In genomic region chr16:35541661-35542420, GRCm38 (mm10) we compare ENCODE assay signal across 8 mouse cellular contexts. TPM values are rescaled to one million over a fixed set of nuclear protein-coding genes. Genes with fewer than 3 reads are reported as not detected.
DNase-seq lines count a peak whose midpoint lies in the region; ATAC-seq and TF ChIP-seq lines count a peak whose summit lies in the region.

No protein-coding gene starts in this region.

- H3K36me3 ChIP-seq in embryonic facial prominence, embryonic 12.5 days = no peaks in the 10 kb centered on the region
- H3K36me3 ChIP-seq in hindbrain, embryonic 16.5 days (ENCODE audit: control insufficient read depth, insufficient read depth, low read length) = no peaks in the 10 kb centered on the region
- H3K36me3 ChIP-seq in liver, postnatal 0 days (replicated peaks; ENCODE audit: insufficient read depth, low read length) = no peaks in the 10 kb centered on the region
- H3K36me3 ChIP-seq in testis, adult 2 months (ENCODE audit: control insufficient read depth, insufficient read depth, low read length) = no peaks in the 10 kb centered on the region

- 0 out of 2 replicates have a peak, but pooled peaks cover 9% of the 10 kb centered on the region for H3K4me1 ChIP-seq in embryonic facial prominence, embryonic 12.5 days
- H3K4me1 ChIP-seq in hindbrain, embryonic 16.5 days (ENCODE audit: control insufficient read depth, insufficient read depth, low read depth, low read length) = peaks cover 13% of the 10 kb centered on the region
- peaks cover 3% of the 10 kb centered on the region; the same call in 1 of the 2 replicates for H3K4me1 ChIP-seq in liver, postnatal 0 days (ENCODE audit: insufficient read depth)
- H3K4me1 ChIP-seq in testis, adult 2 months (ENCODE audit: control insufficient read depth, insufficient read depth, low read length) = peaks cover 9% of the 10 kb centered on the region

- no peaks in the 10 kb centered on the region for H3K9me3 ChIP-seq in embryonic facial prominence, embryonic 12.5 days
- no peaks in the 10 kb centered on the region for H3K9me3 ChIP-seq in hindbrain, embryonic 16.5 days (ENCODE audit: control insufficient read depth, low read length)
- H3K9me3 ChIP-seq in liver, postnatal 0 days (ENCODE audit: low read length) = no peaks in the 10 kb centered on the region

- no peak for TF ChIP-seq EP300 in liver, postnatal 0 days (IDR thresholded peaks at IDR 0.05; ENCODE audit: low read depth)

- peaks cover 61% of the 10 kb centered on the region for H3K27me3 ChIP-seq in embryonic facial prominence, embryonic 12.5 days
- no peaks in the 10 kb centered on the region for H3K27me3 ChIP-seq in hindbrain, embryonic 16.5 days (replicated peaks; ENCODE audit: control insufficient read depth, insufficient read depth, low read length)
- H3K27me3 ChIP-seq in liver, postnatal 0 days (ENCODE audit: insufficient read depth, low read length) = peaks cover 54% of the 10 kb centered on the region
- peaks cover 2% of the 10 kb centered on the region for H3K27me3 ChIP-seq in testis, adult 2 months (ENCODE audit: control insufficient read depth, insufficient read depth, low read length)

- peak overlapping the region; percentile 75 for H3K27ac ChIP-seq in layer of hippocampus, adult 2 months
- H3K27ac ChIP-seq in embryonic facial prominence, embryonic 12.5 days = no peak overlapping the region
- H3K27ac ChIP-seq in hindbrain, embryonic 16.5 days (ENCODE audit: low read depth, low read length) = peak overlapping the region; percentile 76
- H3K27ac ChIP-seq in liver, postnatal 0 days (ENCODE audit: low read depth) = no peak overlapping the region
- H3K27ac ChIP-seq in testis, adult 2 months (ENCODE audit: control insufficient read depth, insufficient read depth, low read depth, low read length) = peak overlapping the region; percentile 76

- under 1% methylated on average over 49 of the region's 54 CpGs for WGBS in embryonic facial prominence, embryonic 12.5 days
- under 1% methylated on average over 52 of the region's 54 CpGs for WGBS in hindbrain, embryonic 16.5 days
- WGBS in liver, postnatal 0 days (ENCODE audit: insufficient replicate concordance) = 3% methylated on average over 43 of the region's 54 CpGs

- peak; percentile 14; the same call in 1 of the 2 replicates for ATAC-seq in embryonic facial prominence, embryonic 12.5 days (ENCODE audit: insufficient number of reproducible peaks, insufficient read depth, low FRiP score, low TSS enrichment)
- ATAC-seq in hindbrain, embryonic 16.5 days = peak; percentile 50
- no peak for ATAC-seq in liver, postnatal 0 days
- no peak for ATAC-seq in megakaryocyte-erythroid progenitor cell, adult 5-6 weeks (replicated peaks; ENCODE audit: low FRiP score, low TSS enrichment, poor library complexity, severe bottlenecking)

- H3K4me2 ChIP-seq in embryonic facial prominence, embryonic 12.5 days (replicated peaks) = peak overlapping the region; percentile 95
- H3K4me2 ChIP-seq in hindbrain, embryonic 16.5 days (ENCODE audit: low read length) = peak overlapping the region; percentile 66
- H3K4me2 ChIP-seq in liver, postnatal 0 days (ENCODE audit: low read depth, low read length) = peak overlapping the region; percentile 70

- TF ChIP-seq CTCF in layer of hippocampus, adult 2 months (conservative IDR thresholded peaks at IDR 0.05) = no peak
- no peak for TF ChIP-seq CTCF in liver, postnatal 0 days (IDR thresholded peaks at IDR 0.05; ENCODE audit: low read depth)
- no peak for TF ChIP-seq CTCF in testis, adult 2 months (IDR thresholded peaks at IDR 0.05; ENCODE audit: control insufficient read depth, insufficient read depth, insufficient replicate concordance, low read depth, low read length)

- no peak for TF ChIP-seq POLR2A in testis, adult 2 months (IDR thresholded peaks at IDR 0.05; ENCODE audit: control insufficient read depth, low read depth, low read length)

- no peak for DNase-seq in layer of hippocampus, adult 2 months (ENCODE audit: low spot score in 2 of 2)
- DNase-seq in layer of hippocampus, adult 9-11 months = no peak
- peak; percentile 46 for DNase-seq in adrenal gland, postnatal 10 days
- DNase-seq in liver, postnatal 0 days = no peak

- peak overlapping the region; percentile 61 for H3K9ac ChIP-seq in embryonic facial prominence, embryonic 12.5 days
- peak overlapping the region; percentile 77 for H3K9ac ChIP-seq in hindbrain, embryonic 16.5 days (ENCODE audit: low read depth, low read length)
- H3K9ac ChIP-seq in liver, postnatal 0 days (replicated peaks) = no peak overlapping the region

- H3K4me3 ChIP-seq in layer of hippocampus, adult 2 months = peak overlapping the region; percentile 69
- H3K4me3 ChIP-seq in embryonic facial prominence, embryonic 12.5 days = peak overlapping the region; percentile 50
- peak overlapping the region; percentile 71 for H3K4me3 ChIP-seq in hindbrain, embryonic 16.5 days (ENCODE audit: low read length)
- H3K4me3 ChIP-seq in liver, postnatal 0 days (ENCODE audit: low read depth, low read length) = peak overlapping the region; percentile 41
- H3K4me3 ChIP-seq in testis, adult 2 months (ENCODE audit: control insufficient read depth, low read depth, low read length) = peak overlapping the region; percentile 75

RNA-seq across cellular contexts. Expression of gene Sema5b, which starts 0.9 kb away (rescaled TPM):
- total RNA-seq in layer of hippocampus, adult 2 months (2021) = 10 to 100 TPM; 18.3 to 19.7 TPM
- 1 to 10 TPM; 5.2 to 6.0 TPM for total RNA-seq in adrenal gland, postnatal 10 days (2021)
- 9.2 and 11.3 TPM in 2 replicates for polyA plus RNA-seq in embryonic facial prominence, embryonic 12.5 days (2016; fragmentation: Nextera tagmentation; extraction: Ambion mirVana)
- polyA plus RNA-seq in hindbrain, embryonic 16.5 days (2015; fragmentation: Nextera tagmentation; extraction: Ambion mirVana) = 15.1 and 18.3 TPM in 2 replicates
- polyA plus RNA-seq in liver, postnatal 0 days (2015; fragmentation: Nextera tagmentation; extraction: Ambion mirVana) = 0.11 TPM in 2 replicates
- polyA plus RNA-seq in testis, adult 2 months (2012; rRNA removed) = 50.7 and 64.3 TPM in 2 replicates
- not detected in 2 replicates for total RNA-seq in megakaryocyte-erythroid progenitor cell, adult 5-6 weeks (2014; fragmentation: Nextera tagmentation)
- not detected in 2 replicates for total RNA-seq in megakaryocyte-erythroid progenitor cell, adult 5-6 weeks (2017)

RNA-seq across cellular contexts. Expression of gene Pdia5, which starts 51.2 kb away (rescaled TPM):
- 1 to 10 TPM; 3.0 to 3.8 TPM for total RNA-seq in layer of hippocampus, adult 2 months (2021)
- total RNA-seq in adrenal gland, postnatal 10 days (2021) = 10 to 100 TPM; 22.6 to 27.0 TPM
- 28.5 and 28.9 TPM in 2 replicates for polyA plus RNA-seq in embryonic facial prominence, embryonic 12.5 days (2016; fragmentation: Nextera tagmentation; extraction: Ambion mirVana)
- polyA plus RNA-seq in hindbrain, embryonic 16.5 days (2015; fragmentation: Nextera tagmentation; extraction: Ambion mirVana) = 12.8 and 15.4 TPM in 2 replicates
- polyA plus RNA-seq in liver, postnatal 0 days (2015; fragmentation: Nextera tagmentation; extraction: Ambion mirVana) = 58.7 and 70.5 TPM in 2 replicates
- 16.5 and 18.9 TPM in 2 replicates for polyA plus RNA-seq in testis, adult 2 months (2012; rRNA removed)
- total RNA-seq in megakaryocyte-erythroid progenitor cell, adult 5-6 weeks (2014; fragmentation: Nextera tagmentation) = 2.5 and 4.7 TPM in 2 replicates
- 2.3 TPM in 1 of 2 replicates, not detected in the other for total RNA-seq in megakaryocyte-erythroid progenitor cell, adult 5-6 weeks (2017)

Comparison
In these comparisons a context has a peak if more than half of its experiments do, and no peak if none do; other contexts are left out.
1. H3K27ac ChIP-seq: peak in layer of hippocampus, adult 2 months (single experiment), hindbrain, embryonic 16.5 days (single experiment) and testis, adult 2 months (single experiment); none in embryonic facial prominence, embryonic 12.5 days (single experiment) and liver, postnatal 0 days (single experiment).
2. ATAC-seq: peak in embryonic facial prominence, embryonic 12.5 days (single experiment) and hindbrain, embryonic 16.5 days (single experiment); none in liver, postnatal 0 days (single experiment) and megakaryocyte-erythroid progenitor cell, adult 5-6 weeks (single experiment).
3. Peak in every context shown above with its lines, with median percentiles within 50 percentile points of each other: H3K4me3 ChIP-seq and H3K4me2 ChIP-seq.